Mouse (Mus musculus) duodenum, adult 2 months (tissue): ENCODE results near the gene Apof. TPM values are rescaled to one million over a fixed set of nuclear protein-coding genes. Genes with fewer than 3 reads are reported as not detected.

Experiments used
- polyA plus RNA-seq: library from polyadenylated mRNA; depleted of rRNA; stranded (reverse); fragments of >200 nt; gene quantifications from 2 replicates; pipeline ENCODE4 v1.2.3, GENCODE M21; 2012; ENCODE audit warnings: low replicate concordance; rRNA removed

Apof gene
- polyA plus RNA-seq: 0.07 TPM in 1 of 2 replicates, not detected in the other

DNA sequence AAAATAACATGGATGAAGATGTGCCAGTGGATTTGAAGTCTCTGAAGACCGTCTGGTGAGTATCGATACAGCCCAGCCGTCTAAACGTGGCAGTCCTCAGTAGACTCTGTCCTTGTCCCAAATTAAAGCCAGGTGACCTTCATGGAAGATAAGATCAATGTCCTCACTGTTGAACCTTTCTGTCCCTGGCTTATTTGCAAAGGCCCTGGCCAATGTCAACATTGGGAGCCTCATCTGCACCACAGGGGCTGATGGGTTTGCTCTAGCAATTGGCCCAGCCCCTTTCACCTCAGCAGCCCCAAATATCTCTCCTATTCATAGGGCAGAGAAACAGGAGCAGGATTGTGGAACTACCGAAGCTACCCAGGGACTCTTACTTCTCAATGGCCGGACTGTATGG, at the start of gene Apof:
TSS of gene Apof (plus strand) at position 301 of the 400 bp plus-strand sequence.

GRCm38 (mm10) chr10:128225538-128225937, 42.9 kb upstream of the Apof start, which contains the start of gene Mip:
Gene Mip, plus strand, starts transcription at chr10:128225838.

GRCm38 (mm10) chr10:128231697-128232419, 36.6 kb upstream of the Apof start, which contains the start of gene Timeless:
Gene Timeless, plus strand, starts transcription at chr10:128232065.

DNA sequence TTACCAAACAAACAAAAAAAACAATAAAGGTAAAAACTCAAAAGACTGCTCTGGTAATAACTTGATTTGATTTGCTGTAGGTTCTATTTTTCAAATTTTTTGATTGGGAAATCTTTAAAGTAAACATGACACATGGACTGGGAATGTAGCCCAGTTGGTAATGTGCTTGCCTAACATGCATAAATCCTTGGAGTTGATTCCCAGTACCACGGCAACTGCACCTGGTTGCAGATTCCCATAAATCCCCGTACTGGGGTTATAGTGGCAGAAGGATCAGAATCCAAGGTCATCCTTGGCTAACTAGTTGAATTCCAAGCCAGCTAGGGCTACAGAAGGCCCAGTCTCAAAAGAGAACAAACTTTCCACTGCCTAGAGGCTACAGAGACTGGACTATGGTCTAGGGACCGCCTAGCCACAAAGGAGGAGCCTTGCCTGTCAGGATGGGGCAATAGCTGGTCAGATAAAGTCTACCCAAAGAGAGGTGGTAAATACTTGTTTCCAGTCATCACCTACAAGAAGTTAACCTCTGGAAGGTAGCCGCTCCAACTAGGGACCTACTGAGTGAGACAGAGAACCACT, 14.7 kb upstream of the Apof start, which contains the start of gene Apon:
TSS of gene Apon (plus strand) at position 420 of the 579 bp plus-strand sequence.

GRCm38 (mm10) chr10:128270287-128270841, 1.9 kb downstream of the Apof start, which contains the start of gene Stat2:
Gene Stat2, plus strand, starts transcription at chr10:128270559.

DNA sequence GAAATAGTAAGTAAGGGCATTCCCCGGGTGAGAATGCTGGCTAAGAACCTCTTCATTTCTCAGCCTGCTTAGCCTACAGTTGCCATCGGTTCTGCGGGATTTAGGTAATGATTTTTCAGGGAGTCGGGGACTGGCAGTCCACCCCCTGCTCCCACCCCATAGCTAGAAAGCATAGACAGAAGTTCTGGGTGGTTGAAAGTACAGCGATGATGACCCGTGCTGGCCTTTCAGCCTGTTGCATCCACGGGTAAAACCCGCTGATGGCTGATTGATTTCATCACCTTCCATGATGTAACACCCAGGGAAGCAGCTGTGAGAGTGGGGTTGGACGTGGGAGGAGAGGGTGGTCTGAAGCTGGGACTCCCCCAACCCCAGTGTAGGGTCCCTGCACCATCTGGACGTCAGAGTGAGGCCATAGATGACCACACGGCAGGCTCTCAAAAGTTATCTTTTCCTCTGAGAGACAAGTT, 30.3 kb downstream of the Apof start, which contains the start of gene Il23a:
TSS of gene Il23a (minus strand) at position 51 of the 470 bp plus-strand sequence.

GRCm38 (mm10) chr10:128303126-128304021, 34.9 kb downstream of the Apof start, which contains the start of gene Pan2:
Gene Pan2, plus strand, starts transcription at chr10:128303335.

Other genes starting within 250 kb of the Apof start
- gene Naca, start 233.1 kb upstream of the Apof start, polyA plus RNA-seq: 82.6 and 172 TPM in 2 replicates
- 37.4 and 83.8 TPM in 2 replicates for gene Ptges3, start 209.7 kb upstream of the Apof start, polyA plus RNA-seq
- gene Atp5b, start 185.4 kb upstream of the Apof start, polyA plus RNA-seq: 6,260 and 7,330 TPM in 2 replicates
- gene Baz2a, start 177.1 kb upstream of the Apof start, polyA plus RNA-seq: 18.9 and 20.4 TPM in 2 replicates
- gene Rbms2, start 88.4 kb upstream of the Apof start, polyA plus RNA-seq: 38.0 and 39.4 TPM in 2 replicates
- 8.7 and 12.3 TPM in 2 replicates for gene Gls2, start 74.2 kb upstream of the Apof start, polyA plus RNA-seq
- gene Spryd4, start 56.9 kb upstream of the Apof start, polyA plus RNA-seq: 8.0 and 8.8 TPM in 2 replicates
- gene Mip, start 42.8 kb upstream of the Apof start, polyA plus RNA-seq: not detected in 2 replicates
- 1.1 and 1.8 TPM in 2 replicates for gene Timeless, start 36.6 kb upstream of the Apof start, polyA plus RNA-seq
- not detected in 2 replicates for gene Apon, start 14.6 kb upstream of the Apof start, polyA plus RNA-seq
- gene Stat2, start 1.9 kb downstream of the Apof start, polyA plus RNA-seq: 14.9 and 17.8 TPM in 2 replicates
- gene Il23a, start 30.1 kb downstream of the Apof start, polyA plus RNA-seq: 0.09 TPM in 1 of 2 replicates, not detected in the other
- gene Pan2, start 34.7 kb downstream of the Apof start, polyA plus RNA-seq: 11.9 and 15.5 TPM in 2 replicates
- 19.5 and 28.4 TPM in 2 replicates for gene Cnpy2, start 53.8 kb downstream of the Apof start, polyA plus RNA-seq
- gene Cs, start 69.1 kb downstream of the Apof start, polyA plus RNA-seq: 297 and 431 TPM in 2 replicates
- gene Coq10a, start 100.3 kb downstream of the Apof start, polyA plus RNA-seq: 16.2 and 26.7 TPM in 2 replicates
- 11.3 and 18.5 TPM in 2 replicates for gene Ankrd52, start 108.4 kb downstream of the Apof start, polyA plus RNA-seq
- gene Slc39a5, start 132.6 kb downstream of the Apof start, polyA plus RNA-seq: 340 and 495 TPM in 2 replicates
- gene Nabp2, start 142.8 kb downstream of the Apof start, polyA plus RNA-seq: 23.4 and 29.3 TPM in 2 replicates
- gene Rnf41, start 143.0 kb downstream of the Apof start, polyA plus RNA-seq: 10.0 and 17.7 TPM in 2 replicates
- gene Smarcc2, start 190.6 kb downstream of the Apof start, polyA plus RNA-seq: 59.9 and 73.0 TPM in 2 replicates
- 505 and 720 TPM in 2 replicates for gene Myl6, start 225.5 kb downstream of the Apof start, polyA plus RNA-seq
- 1.4 and 1.8 TPM in 2 replicates for gene Myl6b, start 230.0 kb downstream of the Apof start, polyA plus RNA-seq